Mouse (Mus musculus) ES-E14 (cell line): ENCODE data around the gene Anapc5. TPM values are rescaled to one million over a fixed set of nuclear protein-coding genes. Genes with fewer than 3 reads are reported as not detected.
A peak's percentile ranks its signal among the peaks of the same experiment; 100 is the strongest.

Source experiments
- DNase-seq: peaks from one replicate; pipeline ENCODE4 v3.0.0-alpha.2; 2013; ENCODE audit warnings: low read depth, low spot score
- H3K27ac ChIP-seq: 2 replicates; pipeline ENCODE4 v1.5.1; 2012; ENCODE audit warnings: low read depth, mild to moderate bottlenecking, low read length, moderate library complexity, mixed read lengths; ENCODE audit not compliant: poor library complexity, insufficient read depth, severe bottlenecking
- H3K36me3 ChIP-seq: 2 replicates; pipeline ENCODE4 v1.6.1; 2012; ENCODE audit warnings: mild to moderate bottlenecking, low read length, moderate library complexity, mixed read lengths; ENCODE audit not compliant: control insufficient read depth, poor library complexity, insufficient read depth, severe bottlenecking
- H3K4me1 ChIP-seq, 2 experiments: fragments of 150-350 bp in 1 of 2; sonication (generic) in 1 of 2; 2 replicates each; pipeline ENCODE4 v1.6.1; 2012; ENCODE audit warnings: low read length in 2 of 2, mild to moderate bottlenecking in 1 of 2, mixed read lengths in 1 of 2; ENCODE audit not compliant: control insufficient read depth in 2 of 2, insufficient read depth in 2 of 2, poor library complexity in 1 of 2
- H3K4me3 ChIP-seq, 2 experiments: fragments of 150-350 bp in 1 of 2; sonication (generic) in 1 of 2; 2 replicates each; pipeline ENCODE4 v1.5.1; 2012; ENCODE audit warnings: low read length in 2 of 2, low read depth in 1 of 2, mild to moderate bottlenecking in 1 of 2, mixed read lengths in 1 of 2; ENCODE audit not compliant: insufficient read depth in 1 of 2, poor library complexity in 1 of 2, severe bottlenecking in 1 of 2
- H3K9ac ChIP-seq: 2 replicates; pipeline ENCODE4 v1.6.1; 2012; ENCODE audit warnings: low read depth, mild to moderate bottlenecking, low read length, mixed read lengths; ENCODE audit not compliant: poor library complexity, insufficient read depth, severe bottlenecking
- H3K9me3 ChIP-seq: fragments of 150-350 bp; sonication (generic); 2 replicates; pipeline ENCODE4 v1.6.1; 2012; ENCODE audit warnings: low read depth, mild to moderate bottlenecking, low read length; ENCODE audit not compliant: control insufficient read depth, insufficient read depth
- CHD2 ChIP-seq: IDR thresholded peaks from 2 replicates; pipeline ENCODE4 v1.6.1; 2014; ENCODE audit warnings: mild to moderate bottlenecking, low read depth, low read length, inconsistent platforms
- HCFC1 ChIP-seq: IDR thresholded peaks from 2 replicates; pipeline ENCODE4 v1.6.1; 2012; ENCODE audit warnings: low read length, inconsistent platforms, borderline replicate concordance; ENCODE audit not compliant: insufficient read depth
- MAFK ChIP-seq: IDR thresholded peaks from 2 replicates; pipeline ENCODE4 v1.6.1; 2014; ENCODE audit warnings: mild to moderate bottlenecking, low read depth, low read length, inconsistent platforms; ENCODE audit not compliant: insufficient read depth
- ZC3H11A ChIP-seq: IDR thresholded peaks from 2 replicates; pipeline ENCODE4 v1.6.1; 2012; ENCODE audit warnings: low read depth, mild to moderate bottlenecking, inconsistent platforms, low read length, borderline replicate concordance
- ZNF384 ChIP-seq: IDR thresholded peaks from 2 replicates; pipeline ENCODE4 v1.6.1; 2012; ENCODE audit warnings: low read depth, low read length, inconsistent platforms
- in situ Hi-C, 2 experiments: fragments of 600-800 bp; cut with MboI; formaldehyde crosslinking; loops; one replicate each; pipeline ENCODE4 v1.15.1; 2025; ENCODE audit warnings: low sequenced_read_pairs in 2 of 2, inconsistent platforms in 1 of 2; ENCODE audit not compliant: unreplicated experiment in 2 of 2
- total RNA-seq: library from RNA; depleted of rRNA; stranded (reverse); fragments of 300-350 nt; gene quantifications from 2 replicates; pipeline ENCODE4 v1.2.3, GENCODE M21; 2012

Anapc5 gene
- total RNA-seq, 1 experiment: 285 TPM

DNA sequence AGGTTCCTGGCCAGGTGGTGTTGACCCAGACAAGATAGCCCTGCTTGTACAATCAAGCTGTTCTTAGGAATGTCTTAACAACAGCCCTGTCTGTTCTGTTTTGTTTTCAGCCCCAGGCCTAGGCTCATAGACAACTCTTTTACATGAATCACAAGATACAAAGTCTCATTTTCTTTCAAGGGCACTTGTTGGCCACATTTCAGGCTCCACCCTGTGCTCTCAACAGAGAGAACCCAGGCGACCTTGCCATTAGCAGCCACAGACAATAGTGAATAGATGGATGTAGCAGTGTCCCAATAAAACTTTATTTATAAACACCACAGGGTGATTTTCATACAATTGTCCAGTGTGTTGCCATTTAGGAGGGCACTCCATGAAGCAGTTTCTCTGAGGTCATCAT is 39.1 kb downstream of the Anapc5 start:
- H3K9me3 ChIP-seq: no peaks in the 10 kb centered on the region
- H3K9ac ChIP-seq: no peak overlapping the region
- H3K4me3 ChIP-seq: no peak overlapping the region
- TF ChIP-seq HCFC1 (peak; percentile 28; the same call in 1 of the 2 replicates), MAFK (no peak), ZC3H11A (no peak), ZNF384 (peak; percentile 69), CHD2 (0 out of 2 replicates have a peak, but pooled peaks have one; percentile 47)
- H3K4me1 ChIP-seq: peaks cover 11 to 12% of the 10 kb centered on the region in 2 experiments
- no peak for DNase-seq
- in situ Hi-C loops: no loop called here
- H3K27ac ChIP-seq: no peak overlapping the region
- peaks cover 4% of the 10 kb centered on the region for H3K36me3 ChIP-seq

DNA sequence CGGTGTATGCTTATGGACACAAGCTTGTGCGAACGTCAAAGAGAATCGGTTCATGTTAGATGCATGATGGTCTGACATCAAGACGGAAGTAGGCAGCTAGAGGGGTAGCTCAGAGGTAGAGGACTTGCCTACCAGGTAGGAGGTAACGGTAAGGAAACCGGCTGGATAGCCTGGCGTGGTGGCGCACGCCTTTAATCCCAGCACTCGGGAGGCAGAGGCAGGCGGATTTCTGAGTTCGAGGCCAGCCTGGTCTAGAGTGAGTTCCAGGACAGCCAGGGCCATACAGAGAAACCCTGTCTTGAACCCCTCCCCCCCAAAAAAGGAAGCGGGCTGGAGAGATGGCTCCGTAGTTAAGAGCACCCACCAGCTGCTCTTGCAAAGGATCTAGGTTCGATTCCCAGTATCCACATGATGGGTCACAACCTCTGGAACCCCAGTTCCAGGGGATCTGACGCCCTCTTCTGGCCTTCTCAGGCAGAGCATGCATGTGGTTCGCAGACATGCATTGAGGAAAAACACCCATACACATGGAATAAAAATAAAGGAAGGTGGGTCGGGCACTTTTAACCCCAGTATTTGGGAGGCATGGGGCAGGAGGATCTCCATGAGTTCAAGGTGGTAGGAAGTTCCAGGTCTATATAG is 40.2 kb downstream of the Anapc5 start:
- no peak for DNase-seq
- Histone ChIP-seq H3K4me3 (no peak overlapping the region), H3K27ac (no peak overlapping the region), H3K4me1 (peaks cover 11 to 12% of the 10 kb centered on the region in 2 experiments), H3K9me3 (no peaks in the 10 kb centered on the region), H3K9ac (no peak overlapping the region), H3K36me3 (no peaks in the 10 kb centered on the region; the same call in 1 of the 2 replicates)
- in situ Hi-C loops: no loop called here
- TF ChIP-seq CHD2: no peak
- no peak for TF ChIP-seq ZC3H11A
- no peak for TF ChIP-seq MAFK
- no peak for TF ChIP-seq ZNF384
- TF ChIP-seq HCFC1: no peak

DNA sequence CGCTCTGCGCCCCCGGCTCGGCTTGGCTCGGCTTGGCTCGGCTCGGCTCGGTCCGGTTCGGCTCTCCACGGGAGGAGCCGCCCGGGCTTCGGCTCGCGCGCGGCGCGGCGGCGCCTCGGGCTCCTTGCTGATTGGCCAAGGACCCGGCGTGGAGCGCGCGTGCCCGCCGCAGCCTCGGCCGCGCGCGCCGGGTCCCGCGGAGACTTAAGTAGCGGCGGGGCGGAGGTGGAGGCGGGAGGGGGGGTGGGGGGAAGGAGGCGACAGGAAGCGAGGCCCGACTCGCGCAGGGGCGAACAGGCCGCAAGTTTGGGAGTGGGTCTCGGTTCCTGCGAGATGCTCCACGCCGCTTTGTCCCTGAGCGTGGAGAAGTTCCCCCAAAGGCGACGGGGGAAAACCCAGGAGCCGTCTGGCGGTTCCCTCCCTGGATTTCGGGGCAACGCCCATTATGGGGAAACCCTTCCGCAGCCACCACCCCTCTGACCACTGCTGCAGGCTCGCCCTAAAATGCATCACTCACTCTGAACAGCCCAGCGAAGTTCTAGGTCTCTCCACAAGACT is 41.8 kb downstream of the Anapc5 start, which contains the start of gene Camkk2:
TSS of gene Camkk2 (minus strand) at position 133 of the 558 bp plus-strand sequence.
- no peak for TF ChIP-seq CHD2
- no peak for TF ChIP-seq HCFC1
- H3K36me3 ChIP-seq: no peaks in the 10 kb centered on the region
- in situ Hi-C loops: no loop called here
- H3K27ac ChIP-seq: no peak within 1 kb of the TSS
- H3K9ac ChIP-seq: peak within 1 kb of the TSS; percentile 86
- H3K4me3 ChIP-seq: peak within 1 kb of the TSS; percentile 82 to 97
- DNase-seq: peak; percentile 56
- H3K4me1 ChIP-seq: peaks cover 11 to 16% of the 10 kb centered on the region in 2 experiments
- H3K9me3 ChIP-seq: no peaks in the 10 kb centered on the region

DNA sequence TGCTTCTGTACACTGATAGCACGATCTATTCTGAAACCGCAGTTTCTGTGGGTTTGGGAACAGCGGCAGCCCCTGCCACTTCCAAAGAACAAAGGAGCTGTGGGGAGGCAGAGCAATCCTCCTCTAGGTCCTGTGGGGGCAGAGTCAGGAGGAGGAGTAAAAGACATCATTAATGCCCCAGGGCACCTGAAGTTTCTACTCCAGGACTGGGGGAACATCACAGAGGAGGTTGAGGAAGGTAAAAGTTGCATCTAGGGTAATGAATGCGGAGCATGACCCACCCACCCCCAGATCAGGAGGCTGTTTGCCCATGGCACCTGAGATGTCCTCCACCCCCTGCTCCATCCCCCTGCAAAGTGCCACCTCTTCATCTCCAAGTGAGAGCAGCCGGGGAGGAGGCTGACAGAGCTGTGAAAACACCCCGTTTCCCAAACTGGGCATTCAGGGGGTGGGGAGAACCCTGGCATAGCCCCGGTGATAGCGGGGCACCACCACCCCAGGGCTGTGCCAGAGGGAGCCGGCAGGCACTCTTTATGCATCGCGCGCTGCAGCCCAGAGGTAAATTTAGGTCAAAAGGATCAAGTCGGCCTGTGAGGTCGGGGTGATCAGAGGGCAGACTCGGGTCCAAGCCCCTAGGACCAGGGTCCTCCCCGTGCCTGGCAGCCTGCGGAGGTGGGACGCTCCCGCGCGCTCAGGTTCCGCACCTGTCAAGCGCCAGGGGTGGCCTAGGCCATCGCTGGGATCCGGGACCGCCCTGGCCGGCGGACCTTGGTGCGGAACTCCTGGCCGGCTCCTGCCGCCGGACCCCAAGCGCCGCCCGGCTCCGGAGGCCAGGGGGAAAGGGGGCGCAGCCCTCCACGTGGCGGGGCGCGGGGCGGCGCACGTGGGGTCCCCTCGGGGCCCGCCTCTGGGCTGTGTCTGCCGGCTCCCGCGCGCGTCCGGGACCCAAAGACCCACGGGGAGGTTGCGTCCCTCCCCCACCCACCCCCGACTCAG is 42.6 kb downstream of the Anapc5 start:
- H3K9ac ChIP-seq: peak overlapping the region; percentile 86
- H3K36me3 ChIP-seq: no peaks in the 10 kb centered on the region
- H3K4me3 ChIP-seq: peak overlapping the region; percentile 82 to 97
- no peaks in the 10 kb centered on the region for H3K9me3 ChIP-seq
- in situ Hi-C loops: no loop called here
- peaks cover 4 to 13% of the 10 kb centered on the region in 2 experiments for H3K4me1 ChIP-seq
- TF ChIP-seq HCFC1: no peak
- TF ChIP-seq CHD2: no peak
- TF ChIP-seq ZNF384: no peak
- no peak for TF ChIP-seq MAFK
- no peak for TF ChIP-seq ZC3H11A
- no peak overlapping the region for H3K27ac ChIP-seq
- DNase-seq: no peak
